Mouse (Mus musculus): Measurements from ENCODE around the gene Gipc3. TPM values are rescaled to one million over a fixed set of nuclear protein-coding genes. Genes with fewer than 3 reads are reported as not detected.

Gipc3 gene
- polyA plus RNA-seq, 1 experiment from 2014 or later = not detected

DNA sequence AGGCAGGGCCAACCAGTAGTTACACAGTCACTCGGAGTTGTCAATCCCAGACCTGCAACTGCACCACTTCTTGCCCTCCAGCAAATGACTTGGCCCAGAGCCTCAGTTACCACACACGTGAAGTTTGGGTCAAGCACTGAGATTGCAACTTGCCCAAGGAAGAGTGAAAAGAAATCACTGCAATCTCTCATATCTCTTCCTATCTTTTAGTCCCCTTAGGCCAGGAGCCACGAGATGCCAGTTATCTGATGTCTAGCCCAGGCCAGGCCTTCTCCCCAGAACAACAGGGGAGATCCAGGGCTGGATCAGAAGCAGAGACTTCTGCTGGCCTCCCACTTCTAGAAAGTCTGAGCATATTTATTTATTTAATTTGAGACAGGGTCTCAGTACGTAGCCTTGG, 12.5 kb upstream of the Gipc3 start:
- no peaks in the 10 kb centered on the region for H3K9me3 ChIP-seq (ENCODE audit: control insufficient read depth, low read length)
- DNase-seq (ENCODE audit: low spot score) (no peak), ATAC-seq (ENCODE audit: low FRiP score) (no peak)
- no peak overlapping the region for H3K27ac ChIP-seq (ENCODE audit: low read depth, low read length)
- no peak overlapping the region for H3K4me3 ChIP-seq (ENCODE audit: low read depth, low read length)
- H3K9ac ChIP-seq (ENCODE audit: low read depth, low read length) = 0 out of 2 replicates have a peak overlapping the region, but pooled peaks have one; percentile 11
- H3K4me2 ChIP-seq (replicated peaks; ENCODE audit: low read depth, low read length) = no peak overlapping the region
- no peaks in the 10 kb centered on the region for H3K36me3 ChIP-seq (ENCODE audit: control insufficient read depth, insufficient read depth, low read length)
- peaks cover 9% of the 10 kb centered on the region; the same call in 1 of the 2 replicates for H3K4me1 ChIP-seq (replicated peaks; ENCODE audit: control insufficient read depth, insufficient read depth, low read length)
- 81% methylated on average over 4 of the region's 4 CpGs for WGBS
- H3K27me3 ChIP-seq (ENCODE audit: control insufficient read depth, insufficient read depth, low read length) = no peaks in the 10 kb centered on the region; the same call in 1 of the 2 replicates

- H3K9ac ChIP-seq (ENCODE audit: low read depth, low read length) = no peak overlapping the region
- H3K9me3 ChIP-seq (ENCODE audit: control insufficient read depth, low read length) = no peaks in the 10 kb centered on the region
- H3K27ac ChIP-seq (ENCODE audit: low read depth, low read length) = no peak overlapping the region
- 68% methylated on average over 9 of the region's 9 CpGs for WGBS
- H3K4me2 ChIP-seq (replicated peaks; ENCODE audit: low read depth, low read length) = no peak overlapping the region
- no peaks in the 10 kb centered on the region for H3K36me3 ChIP-seq (ENCODE audit: control insufficient read depth, insufficient read depth, low read length)
- peaks cover 9% of the 10 kb centered on the region; the same call in 1 of the 2 replicates for H3K4me1 ChIP-seq (replicated peaks; ENCODE audit: control insufficient read depth, insufficient read depth, low read length)
- no peaks in the 10 kb centered on the region; the same call in 1 of the 2 replicates for H3K27me3 ChIP-seq (ENCODE audit: control insufficient read depth, insufficient read depth, low read length)
- H3K4me3 ChIP-seq (ENCODE audit: low read depth, low read length) = no peak overlapping the region
- DNase-seq (ENCODE audit: low spot score) (no peak), ATAC-seq (ENCODE audit: low FRiP score) (no peak)
Measured at GRCm38 (mm10) chr10:81354738-81355477, 11.8 kb upstream of the Gipc3 start.

- no peak for DNase-seq (ENCODE audit: low spot score)
- Histone ChIP-seq H3K4me3 (ENCODE audit: low read depth, low read length) (no peak overlapping the region), H3K4me2 (replicated peaks; ENCODE audit: low read depth, low read length) (no peak overlapping the region), H3K27me3 (ENCODE audit: control insufficient read depth, insufficient read depth, low read length) (peaks cover 7% of the 10 kb centered on the region; the same call in 1 of the 2 replicates), H3K9me3 (ENCODE audit: control insufficient read depth, low read length) (no peaks in the 10 kb centered on the region), H3K4me1 (replicated peaks; ENCODE audit: control insufficient read depth, insufficient read depth, low read length) (peaks cover 11% of the 10 kb centered on the region; the same call in 1 of the 2 replicates), H3K36me3 (ENCODE audit: control insufficient read depth, insufficient read depth, low read length) (no peaks in the 10 kb centered on the region), H3K27ac (ENCODE audit: low read depth, low read length) (no peak overlapping the region), H3K9ac (ENCODE audit: low read depth, low read length) (no peak overlapping the region)
- no peak for ATAC-seq (ENCODE audit: low FRiP score)
- WGBS = 27% methylated on average over 9 of the region's 9 CpGs
Measured at GRCm38 (mm10) chr10:81351678-81352291, 8.7 kb upstream of the Gipc3 start.

DNA sequence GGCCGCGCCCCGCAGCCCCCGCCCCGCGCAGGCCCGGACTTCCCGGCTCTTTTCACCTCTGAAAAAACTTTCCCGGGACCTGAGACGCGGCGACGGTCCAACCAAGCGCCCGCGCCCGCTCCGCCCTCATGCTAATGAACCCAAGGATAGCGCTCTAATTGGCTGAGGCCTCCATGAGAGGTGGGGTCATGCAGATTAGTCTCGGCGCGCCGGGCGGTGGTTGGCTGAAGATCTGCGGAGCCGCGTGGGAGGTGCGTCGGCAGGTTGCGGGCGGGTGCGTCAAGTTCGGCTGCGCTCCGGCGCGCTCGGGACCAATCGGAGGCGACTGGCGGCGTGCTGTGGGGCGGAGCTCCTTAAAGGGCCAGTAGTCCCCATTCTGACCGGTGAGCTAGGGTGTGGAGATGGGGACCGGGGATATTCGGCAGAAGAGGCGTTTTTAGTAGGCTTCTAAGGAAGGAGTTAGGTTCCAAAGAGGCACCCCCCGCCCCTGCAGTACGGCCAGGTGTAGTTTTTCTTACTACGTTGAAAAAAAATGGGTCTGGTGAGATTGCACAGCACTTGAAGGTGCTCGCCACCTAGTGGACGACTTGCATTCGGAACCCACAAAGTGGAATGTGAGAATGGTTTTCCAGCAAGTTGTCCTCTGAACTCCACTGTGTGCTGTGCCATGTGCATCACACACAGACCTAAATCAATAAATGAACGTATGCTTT, 7.4 kb upstream of the Gipc3 start, which contains the start of gene Hmg20b:
Gene Hmg20b (minus strand): TSS at position 130 of the 713 bp plus-strand sequence.
- H3K9me3 ChIP-seq (ENCODE audit: control insufficient read depth, low read length) = no peaks in the 10 kb centered on the region
- H3K4me2 ChIP-seq (replicated peaks; ENCODE audit: low read depth, low read length) = peak within 1 kb of the TSS; percentile 89
- H3K4me3 ChIP-seq (ENCODE audit: low read depth, low read length) = peak within 1 kb of the TSS; percentile 90
- H3K27ac ChIP-seq (ENCODE audit: low read depth, low read length) = peak within 1 kb of the TSS; percentile 68; the same call in 1 of the 2 replicates
- DNase-seq (ENCODE audit: low spot score) (peak; percentile 97), ATAC-seq (ENCODE audit: low FRiP score) (peak; percentile 95)
- H3K27me3 ChIP-seq (ENCODE audit: control insufficient read depth, insufficient read depth, low read length) = peaks cover 7% of the 10 kb centered on the region; the same call in 1 of the 2 replicates
- H3K9ac ChIP-seq (ENCODE audit: low read depth, low read length) = peak within 1 kb of the TSS; percentile 88
- no peaks in the 10 kb centered on the region for H3K36me3 ChIP-seq (ENCODE audit: control insufficient read depth, insufficient read depth, low read length)
- H3K4me1 ChIP-seq (replicated peaks; ENCODE audit: control insufficient read depth, insufficient read depth, low read length) = peaks cover 13% of the 10 kb centered on the region; the same call in 1 of the 2 replicates
- under 1% methylated on average over 54 of the region's 54 CpGs for WGBS

- H3K27ac ChIP-seq (ENCODE audit: low read depth, low read length) = peak overlapping the region; percentile 68; the same call in 1 of the 2 replicates
Measured at GRCm38 (mm10) chr10:81349961-81350350, 6.9 kb upstream of the Gipc3 start.

GRCm38 (mm10) chr10:81349146-81349545, 6.1 kb upstream of the Gipc3 start:
- Histone ChIP-seq H3K4me2 (replicated peaks; ENCODE audit: low read depth, low read length) (peak overlapping the region; percentile 89), H3K27me3 (ENCODE audit: control insufficient read depth, insufficient read depth, low read length) (peaks cover 17% of the 10 kb centered on the region), H3K4me3 (ENCODE audit: low read depth, low read length) (peak overlapping the region; percentile 90), H3K36me3 (ENCODE audit: control insufficient read depth, insufficient read depth, low read length) (no peaks in the 10 kb centered on the region; the same call in 1 of the 2 replicates), H3K27ac (ENCODE audit: low read depth, low read length) (no peak overlapping the region), H3K9me3 (ENCODE audit: control insufficient read depth, low read length) (no peaks in the 10 kb centered on the region), H3K4me1 (replicated peaks; ENCODE audit: control insufficient read depth, insufficient read depth, low read length) (peaks cover 13% of the 10 kb centered on the region; the same call in 1 of the 2 replicates), H3K9ac (ENCODE audit: low read depth, low read length) (peak overlapping the region; percentile 88)
- DNase-seq (ENCODE audit: low spot score) (no peak), ATAC-seq (ENCODE audit: low FRiP score) (no peak)
- WGBS = 3% methylated on average over 11 of the region's 12 CpGs

More at GRCm38 (mm10) chr10:81349961-81350350, 6.9 kb upstream of the Gipc3 start:
- H3K4me1 ChIP-seq (replicated peaks; ENCODE audit: control insufficient read depth, insufficient read depth, low read length) = peaks cover 13% of the 10 kb centered on the region; the same call in 1 of the 2 replicates
- peak overlapping the region; percentile 90 for H3K4me3 ChIP-seq (ENCODE audit: low read depth, low read length)
- peak overlapping the region; percentile 88 for H3K9ac ChIP-seq (ENCODE audit: low read depth, low read length)
- ATAC-seq (ENCODE audit: low FRiP score) = peak; percentile 48
- peaks cover 10% of the 10 kb centered on the region; the same call in 1 of the 2 replicates for H3K27me3 ChIP-seq (ENCODE audit: control insufficient read depth, insufficient read depth, low read length)
- no peak for DNase-seq (ENCODE audit: low spot score)
- H3K36me3 ChIP-seq (ENCODE audit: control insufficient read depth, insufficient read depth, low read length) = no peaks in the 10 kb centered on the region; the same call in 1 of the 2 replicates
- H3K9me3 ChIP-seq (ENCODE audit: control insufficient read depth, low read length) = no peaks in the 10 kb centered on the region
- 0% methylated on average over 22 of the region's 29 CpGs for WGBS
- H3K4me2 ChIP-seq (replicated peaks; ENCODE audit: low read depth, low read length) = peak overlapping the region; percentile 89

DNA sequence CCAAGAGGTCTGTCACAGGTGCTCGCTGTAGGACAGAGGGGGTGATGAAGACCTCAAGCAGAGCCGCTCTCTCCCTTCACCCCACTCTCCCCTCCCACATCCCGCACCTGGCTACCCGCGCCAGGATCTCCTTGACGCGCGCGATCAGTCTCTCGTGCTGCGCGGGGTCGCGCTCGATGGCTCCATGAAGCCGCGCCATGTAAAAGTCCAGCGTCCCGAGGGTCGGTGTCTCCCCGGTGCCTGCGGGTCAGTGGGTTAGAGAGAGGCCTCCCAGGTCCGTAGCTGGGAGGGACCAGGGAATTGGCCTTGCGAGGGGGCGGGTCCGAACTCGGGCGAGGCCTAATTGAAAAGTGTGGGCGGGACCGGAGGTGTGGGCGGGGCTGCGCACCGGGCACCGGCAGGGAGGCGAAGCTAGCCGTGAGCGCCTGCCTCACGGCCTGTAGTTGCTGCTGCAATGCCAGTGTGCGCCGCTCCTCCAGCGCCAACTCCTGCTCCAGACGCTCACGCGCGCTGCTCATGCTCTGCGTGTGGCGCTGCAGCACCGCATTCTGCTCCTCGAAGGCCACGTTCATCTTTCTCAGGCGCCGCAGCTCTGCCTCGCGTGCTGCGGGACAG, 3.5 kb upstream of the Gipc3 start:
- peak; percentile 68 for DNase-seq (ENCODE audit: low spot score)
- 0 out of 2 replicates have a peak overlapping the region, but pooled peaks have one; percentile 24 for H3K27ac ChIP-seq (ENCODE audit: low read depth, low read length)
- peak overlapping the region; percentile 14 for H3K4me3 ChIP-seq (ENCODE audit: low read depth, low read length)
- H3K36me3 ChIP-seq (ENCODE audit: control insufficient read depth, insufficient read depth, low read length) = no peaks in the 10 kb centered on the region; the same call in 1 of the 2 replicates
- ATAC-seq (ENCODE audit: low FRiP score) = no peak
- peaks cover 40% of the 10 kb centered on the region for H3K27me3 ChIP-seq (ENCODE audit: control insufficient read depth, insufficient read depth, low read length)
- H3K9me3 ChIP-seq (ENCODE audit: control insufficient read depth, low read length) = no peaks in the 10 kb centered on the region
- H3K4me2 ChIP-seq (replicated peaks; ENCODE audit: low read depth, low read length) = peak overlapping the region; percentile 36
- WGBS = 4% methylated on average over 53 of the region's 55 CpGs
- 0 out of 2 replicates have a peak overlapping the region, but pooled peaks have one; percentile 11 for H3K9ac ChIP-seq (ENCODE audit: low read depth, low read length)
- H3K4me1 ChIP-seq (replicated peaks; ENCODE audit: control insufficient read depth, insufficient read depth, low read length) = peaks cover 16% of the 10 kb centered on the region; the same call in 1 of the 2 replicates

DNA sequence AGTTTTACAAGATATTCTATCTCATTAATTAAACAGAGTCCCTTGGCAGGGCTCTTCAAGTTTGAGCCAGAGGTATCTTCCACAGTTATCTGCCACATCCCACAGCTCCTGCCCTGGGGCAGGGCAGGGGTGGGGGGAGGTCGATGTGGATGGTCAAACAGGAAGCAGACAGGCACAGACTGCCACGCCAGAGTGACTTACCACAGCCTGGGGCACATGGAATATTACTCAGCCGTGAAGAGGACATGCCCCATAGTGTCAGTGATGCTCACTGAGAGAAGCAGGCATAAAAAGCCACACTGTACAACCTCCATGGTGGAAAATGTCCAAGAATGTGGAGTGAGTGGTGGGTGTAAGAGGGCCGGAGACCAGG, 2.1 kb upstream of the Gipc3 start:
- 90% methylated on average over 4 of the region's 4 CpGs for WGBS
- no peaks in the 10 kb centered on the region for H3K9me3 ChIP-seq (ENCODE audit: control insufficient read depth, low read length)
- no peak for ATAC-seq (ENCODE audit: low FRiP score)

More for the DNA sequence above, 2.1 kb upstream of the Gipc3 start:
- Histone ChIP-seq H3K9ac (ENCODE audit: low read depth, low read length) (no peak overlapping the region), H3K4me1 (replicated peaks; ENCODE audit: control insufficient read depth, insufficient read depth, low read length) (peaks cover 13% of the 10 kb centered on the region; the same call in 1 of the 2 replicates), H3K27ac (ENCODE audit: low read depth, low read length) (no peak overlapping the region), H3K4me2 (replicated peaks; ENCODE audit: low read depth, low read length) (no peak overlapping the region), H3K36me3 (ENCODE audit: control insufficient read depth, insufficient read depth, low read length) (no peaks in the 10 kb centered on the region; the same call in 1 of the 2 replicates), H3K27me3 (ENCODE audit: control insufficient read depth, insufficient read depth, low read length) (peaks cover 42% of the 10 kb centered on the region), H3K4me3 (ENCODE audit: low read depth, low read length) (no peak overlapping the region)
- no peak for DNase-seq (ENCODE audit: low spot score)

Data from hindbrain, embryonic 11.5 days (tissue).